Mouse (Mus musculus) spleen, adult 10 weeks (tissue): ENCODE measurements around the gene Fhad1. TPM values are rescaled to one million over a fixed set of nuclear protein-coding genes. Genes with fewer than 3 reads are reported as not detected.

ENCODE experiments used
- polyA plus RNA-seq: library from polyadenylated mRNA; stranded (reverse); fragments of 350-450 nt; fragmentation: Illumina TruSeq; extraction: RNeasy Lipid Tissue Mini Kit (QIAGEN cat#74804); gene quantifications from one replicate; pipeline ENCODE4 v1.2.3, GENCODE M21; 2015; ENCODE audit warnings: low replicate concordance; ENCODE audit not compliant: insufficient read depth

The Fhad1 gene
- 0.91 TPM for polyA plus RNA-seq

GRCm38 (mm10) chr4:142014659-142015608, at the start of gene Fhad1:
Fhad1 (minus strand) TSS chr4:142015082.

DNA sequence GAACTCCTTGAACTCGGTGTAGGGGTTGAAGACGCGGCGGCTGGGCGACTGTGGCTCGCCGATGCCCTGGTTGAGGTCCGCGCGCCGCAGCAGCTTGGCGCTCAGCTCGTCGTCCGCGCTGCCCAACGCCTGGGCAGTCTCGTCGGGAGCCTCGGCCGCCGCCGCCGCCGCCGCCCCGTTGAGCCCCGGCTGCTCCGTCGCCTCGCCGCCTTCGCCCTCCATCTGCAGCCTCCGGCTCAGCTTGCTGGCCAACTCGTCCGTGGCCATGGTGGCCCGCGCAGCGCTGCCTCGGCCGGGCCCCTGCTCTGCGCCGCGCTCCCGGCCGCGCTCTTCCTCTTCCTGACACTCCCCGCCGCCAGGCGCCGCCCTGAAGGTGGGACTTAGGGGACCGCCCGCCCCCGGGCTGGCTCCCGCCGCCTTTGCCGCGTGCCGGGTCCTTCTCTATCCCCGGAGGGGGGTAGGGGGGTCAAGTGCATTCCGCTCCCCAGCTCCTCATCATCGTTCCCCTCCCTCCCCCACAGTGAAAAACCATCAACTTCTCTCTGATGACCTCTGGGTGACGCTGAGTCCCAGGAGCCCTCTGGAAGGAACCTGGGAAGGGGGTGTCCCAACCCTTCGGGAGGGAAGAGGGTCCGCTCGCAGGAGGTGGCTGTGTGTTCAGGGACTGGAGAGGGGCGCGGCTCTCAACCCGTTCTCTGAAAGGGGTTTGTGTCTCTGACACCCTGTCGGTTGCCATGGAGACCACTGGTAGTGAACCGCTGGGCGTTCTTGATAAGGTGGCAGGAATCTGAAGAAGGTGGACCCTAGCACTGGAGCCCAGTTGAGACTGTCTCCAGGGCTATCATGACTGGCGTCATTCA, 140.1 kb downstream of the Fhad1 start, which contains the start of gene Efhd2:
TSS of gene Efhd2 (minus strand) at position 320 of the 860 bp plus-strand sequence.

GRCm38 (mm10) chr4:141845999-141846398, 168.9 kb downstream of the Fhad1 start, which contains the start of gene Ctrc:
Ctrc (minus strand) TSS chr4:141846359.

Other genes with a start within 250 kb of the Fhad1 start
- 10.4 TPM for gene Dnajc16, start 224.2 kb downstream of the Fhad1 start, polyA plus RNA-seq
- gene Casp9, start 221.5 kb downstream of the Fhad1 start, polyA plus RNA-seq = 27.7 TPM
- 7.5 TPM for gene Cela2a, start 188.9 kb downstream of the Fhad1 start, polyA plus RNA-seq
- gene Ctrc, start 168.7 kb downstream of the Fhad1 start, polyA plus RNA-seq = not detected
- gene Efhd2, start 140.2 kb downstream of the Fhad1 start, polyA plus RNA-seq = 34.5 TPM
- 12.8 TPM for gene Tmem51, start 69.2 kb upstream of the Fhad1 start, polyA plus RNA-seq
- gene Kazn, start 224.3 kb upstream of the Fhad1 start, polyA plus RNA-seq = 10.8 TPM